Mouse (Mus musculus) forebrain, embryonic 12.5 days (tissue): Measurements from ENCODE around the gene Aak1. TPM values are rescaled to one million over a fixed set of nuclear protein-coding genes. Genes with fewer than 3 reads are reported as not detected.

Experiments used
- ATAC-seq: fragments of 200-750 bp; cut with Nextera tagmentation; 2 replicates; pipeline ENCODE4 v1.8.0; 2017; ENCODE audit warnings: moderate TSS enrichment; ENCODE audit not compliant: low FRiP score
- H3K27ac ChIP-seq: fragments of 300-500 bp; sonication (generic); 2 replicates; pipeline ENCODE4 v1.5.1; 2016; ENCODE audit warnings: mild to moderate bottlenecking
- H3K27me3 ChIP-seq: fragments of 300-500 bp; sonication (generic); 2 replicates; pipeline ENCODE4 v1.6.1; 2016; ENCODE audit warnings: mild to moderate bottlenecking
- H3K36me3 ChIP-seq: fragments of 300-500 bp; sonication (generic); replicated peaks from 2 replicates; pipeline ENCODE4 v1.6.1; 2016; ENCODE audit warnings: mild to moderate bottlenecking
- H3K4me1 ChIP-seq: fragments of 300-500 bp; sonication (generic); 2 replicates; pipeline ENCODE4 v1.6.1; 2016
- H3K4me2 ChIP-seq: fragments of 300-500 bp; sonication (generic); 2 replicates; pipeline ENCODE4 v1.6.1; 2016; ENCODE audit warnings: mild to moderate bottlenecking, moderate library complexity
- H3K4me3 ChIP-seq: fragments of 300-500 bp; sonication (generic); replicated peaks from 2 replicates; pipeline ENCODE4 v1.5.1; 2016; ENCODE audit warnings: mild to moderate bottlenecking
- H3K9ac ChIP-seq: fragments of 300-500 bp; sonication (generic); 2 replicates; pipeline ENCODE4 v1.6.1; 2016; ENCODE audit warnings: mild to moderate bottlenecking
- H3K9me3 ChIP-seq: fragments of 300-500 bp; sonication (generic); 2 replicates; pipeline ENCODE4 v1.6.1; 2016
- WGBS: fragments of 180-500 bp; shearing (Covaris S2); methylation state at CpG from one replicate; pipeline ENCODE4 v1.1.7; 2016; 5-methylcytosine and 5-hydroxymethylcytosine counted together
- polyA plus RNA-seq: library from polyadenylated mRNA; unstranded; fragments of >200 nt; fragmentation: Nextera tagmentation; extraction: Ambion mirVana; gene quantifications from 2 replicates; pipeline ENCODE4 v1.2.1, GENCODE M21; 2016

Aak1 gene
- polyA plus RNA-seq, 1 experiment from 2014 or later = 29.7 TPM

DNA sequence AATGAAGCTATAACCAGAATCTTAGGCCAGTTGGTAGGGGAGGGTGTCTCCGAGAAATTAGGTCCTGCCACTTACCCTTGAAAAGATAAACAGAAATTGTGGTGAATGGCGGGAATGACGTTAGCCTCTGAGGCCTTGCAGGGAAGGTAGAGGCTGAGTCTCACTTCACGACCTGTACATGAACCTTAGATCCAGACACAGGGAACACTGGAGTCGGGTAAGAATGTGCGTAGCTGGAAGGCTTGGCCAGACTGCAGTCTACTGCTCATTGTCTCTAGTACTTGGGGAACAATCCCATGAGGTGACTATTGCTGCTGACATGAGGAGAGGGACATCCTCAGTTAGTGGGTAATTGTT lies 129.6 kb downstream of the Aak1 start:
- Histone ChIP-seq H3K27ac (no peak overlapping the region), H3K27me3 (no peaks in the 10 kb centered on the region), H3K4me2 (no peak overlapping the region), H3K9me3 (no peaks in the 10 kb centered on the region), H3K36me3 (peaks cover 14% of the 10 kb centered on the region), H3K9ac (no peak overlapping the region), H3K4me1 (no peaks in the 10 kb centered on the region), H3K4me3 (no peak overlapping the region)
- no peak for ATAC-seq
- WGBS = 88% methylated on average over 6 of the region's 6 CpGs

DNA sequence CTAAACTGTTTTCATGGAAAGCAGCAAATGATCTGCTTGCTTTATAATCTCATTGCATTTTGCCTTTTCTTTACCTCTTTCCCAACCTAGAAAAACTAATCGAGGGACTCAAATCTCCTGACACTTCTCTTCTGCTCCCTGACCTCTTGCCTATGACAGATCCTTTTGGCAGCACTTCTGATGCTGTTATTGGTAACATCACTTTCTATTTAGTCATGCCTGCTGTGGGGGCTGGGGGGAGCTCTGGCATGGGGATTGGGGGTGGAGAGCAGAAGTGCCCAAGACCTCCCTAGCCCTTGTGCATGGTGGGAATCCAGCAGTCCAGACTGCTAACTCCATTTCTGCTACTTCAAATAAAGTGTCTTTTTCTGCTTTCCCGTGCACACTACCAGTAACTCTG lies 131.9 kb downstream of the Aak1 start:
- H3K4me1 ChIP-seq = no peaks in the 10 kb centered on the region
- H3K27me3 ChIP-seq = no peaks in the 10 kb centered on the region
- ATAC-seq = no peak
- no peak overlapping the region for H3K27ac ChIP-seq
- WGBS = 75% methylated on average over 2 of the region's 2 CpGs
- no peaks in the 10 kb centered on the region for H3K9me3 ChIP-seq
- peaks cover 9% of the 10 kb centered on the region for H3K36me3 ChIP-seq
- no peak overlapping the region for H3K9ac ChIP-seq
- no peak overlapping the region for H3K4me2 ChIP-seq
- no peak overlapping the region for H3K4me3 ChIP-seq

DNA sequence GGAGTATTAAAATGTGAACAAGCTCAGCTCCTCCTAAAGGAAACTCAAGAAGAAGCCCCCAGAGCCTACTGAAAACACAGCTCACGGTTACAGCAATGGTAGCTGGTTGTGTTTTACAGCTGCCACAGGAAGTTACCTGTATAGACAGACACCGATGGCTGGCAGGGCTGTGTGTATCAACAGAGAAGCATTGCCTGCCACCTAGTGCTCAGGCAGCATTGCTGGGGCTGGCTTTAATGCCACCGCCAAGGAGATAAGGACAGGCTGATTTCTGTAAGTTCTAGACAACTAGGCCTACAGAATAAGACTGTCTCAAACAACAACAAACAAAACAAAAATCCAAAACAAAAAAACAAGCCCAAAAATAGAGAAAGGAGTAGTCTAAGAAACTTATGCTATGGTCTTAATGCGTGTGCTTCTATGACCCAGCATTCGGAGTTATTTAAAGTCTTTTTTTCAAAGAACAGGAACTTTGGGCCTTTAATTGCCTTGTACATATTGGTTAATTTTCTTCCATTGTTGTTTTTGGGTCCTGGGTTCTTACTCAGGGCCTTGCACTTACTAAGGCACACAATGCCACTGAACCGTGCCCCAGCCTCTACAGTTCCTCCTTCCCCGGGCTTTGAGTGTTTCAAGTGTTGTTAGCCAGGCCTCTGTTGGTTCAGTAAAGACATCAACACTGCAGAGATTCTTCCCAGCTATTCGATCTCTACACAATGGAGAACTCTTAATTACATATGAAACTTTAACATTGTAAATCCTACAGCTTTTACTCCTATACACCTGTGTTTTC lies 136.2 kb downstream of the Aak1 start:
- H3K9ac ChIP-seq = no peak overlapping the region

DNA sequence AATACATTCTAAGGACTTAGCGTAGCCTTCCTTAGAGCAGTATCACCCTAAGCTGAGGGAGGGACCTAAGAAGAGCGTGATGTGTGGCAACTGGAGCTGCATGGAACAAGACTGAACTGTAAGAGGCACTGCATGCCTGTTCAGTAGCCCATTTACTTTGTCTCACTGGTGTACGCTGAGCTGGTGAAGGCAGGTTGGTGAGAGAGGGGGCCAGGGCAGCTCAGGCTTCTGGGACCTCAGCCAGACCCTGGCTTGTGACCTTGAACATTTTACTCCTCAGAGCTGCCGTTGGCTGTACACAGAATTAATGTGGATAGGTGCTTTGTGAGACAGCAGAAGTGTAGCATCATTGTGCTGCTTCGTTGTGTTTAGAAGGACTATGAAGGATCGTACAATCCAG lies 140.3 kb downstream of the Aak1 start:
- H3K4me1 ChIP-seq = no peaks in the 10 kb centered on the region
- H3K36me3 ChIP-seq = peaks cover 10% of the 10 kb centered on the region; the same call in 1 of the 2 replicates
- no peaks in the 10 kb centered on the region for H3K27me3 ChIP-seq
- 88% methylated on average over 6 of the region's 6 CpGs for whole genome bisulfite sequencing
- no peaks in the 10 kb centered on the region for H3K9me3 ChIP-seq
- no peak for ATAC-seq
- no peak overlapping the region for H3K9ac ChIP-seq
- no peak overlapping the region for H3K27ac ChIP-seq
- no peak overlapping the region for H3K4me2 ChIP-seq
- H3K4me3 ChIP-seq = no peak overlapping the region

More for the DNA sequence above, 136.2 kb downstream of the Aak1 start:
- no peak overlapping the region for H3K4me3 ChIP-seq
- no peaks in the 10 kb centered on the region for H3K4me1 ChIP-seq
- H3K4me2 ChIP-seq = no peak overlapping the region
- H3K27me3 ChIP-seq = no peaks in the 10 kb centered on the region
- no peak overlapping the region for H3K27ac ChIP-seq
- 87% methylated on average over 8 of the region's 8 CpGs for WGBS
- peaks cover 14% of the 10 kb centered on the region; the same call in 1 of the 2 replicates for H3K36me3 ChIP-seq
- no peak for ATAC-seq
- H3K9me3 ChIP-seq = no peaks in the 10 kb centered on the region

DNA sequence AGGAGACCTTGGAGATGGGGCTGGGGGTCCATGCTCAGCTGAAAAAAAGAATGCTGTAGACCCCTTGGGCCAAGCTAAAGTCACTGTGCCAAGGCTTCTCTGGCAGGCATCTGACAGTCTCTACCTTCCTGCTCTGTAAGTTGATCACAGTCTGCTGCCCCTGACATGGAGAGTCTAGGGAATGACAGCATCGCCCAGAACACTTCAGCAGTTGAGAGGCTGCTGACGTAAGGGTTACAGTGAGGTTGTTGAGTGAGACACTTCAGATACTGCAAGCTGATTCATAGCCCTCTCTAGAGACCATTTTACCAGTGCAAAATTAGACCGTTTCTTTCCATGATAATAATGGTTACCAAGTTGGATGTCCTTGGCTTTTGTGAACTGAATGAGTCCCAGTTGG lies 141.7 kb downstream of the Aak1 start:
- 93% methylated on average over 3 of the region's 3 CpGs for WGBS

DNA sequence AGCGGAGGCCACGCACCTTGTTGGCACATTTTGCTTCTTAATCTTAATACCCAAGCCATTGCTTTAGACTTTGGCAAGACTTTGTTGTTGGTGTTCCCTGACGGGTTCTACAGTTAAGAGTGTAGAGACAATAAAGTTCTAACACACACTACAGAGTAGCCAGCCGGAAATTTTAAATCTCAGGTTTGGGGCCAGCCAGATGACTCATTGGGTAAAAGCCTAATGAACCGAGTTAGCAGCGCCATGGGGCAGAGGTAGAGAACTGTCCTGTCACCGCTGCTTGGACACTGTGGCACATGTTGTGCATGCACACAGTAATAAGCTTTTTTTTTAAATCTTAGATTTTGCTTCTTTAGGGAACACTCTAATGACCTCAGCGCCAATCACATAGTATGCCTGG lies 143.0 kb downstream of the Aak1 start:
- no peaks in the 10 kb centered on the region for H3K27me3 ChIP-seq
- H3K36me3 ChIP-seq = peaks cover 22% of the 10 kb centered on the region
- H3K9ac ChIP-seq = no peak overlapping the region
- no peak overlapping the region for H3K4me3 ChIP-seq
- WGBS = 92% methylated on average over 8 of the region's 8 CpGs
- H3K27ac ChIP-seq = no peak overlapping the region
- H3K4me2 ChIP-seq = no peak overlapping the region
- ATAC-seq = no peak
- H3K4me1 ChIP-seq = no peaks in the 10 kb centered on the region
- H3K9me3 ChIP-seq = no peaks in the 10 kb centered on the region

More for the DNA sequence above, 141.7 kb downstream of the Aak1 start:
- Histone ChIP-seq H3K4me1 (no peaks in the 10 kb centered on the region), H3K4me2 (no peak overlapping the region), H3K27ac (no peak overlapping the region), H3K36me3 (peaks cover 19% of the 10 kb centered on the region), H3K9ac (no peak overlapping the region), H3K27me3 (no peaks in the 10 kb centered on the region), H3K9me3 (no peaks in the 10 kb centered on the region), H3K4me3 (no peak overlapping the region)
- ATAC-seq = no peak

DNA sequence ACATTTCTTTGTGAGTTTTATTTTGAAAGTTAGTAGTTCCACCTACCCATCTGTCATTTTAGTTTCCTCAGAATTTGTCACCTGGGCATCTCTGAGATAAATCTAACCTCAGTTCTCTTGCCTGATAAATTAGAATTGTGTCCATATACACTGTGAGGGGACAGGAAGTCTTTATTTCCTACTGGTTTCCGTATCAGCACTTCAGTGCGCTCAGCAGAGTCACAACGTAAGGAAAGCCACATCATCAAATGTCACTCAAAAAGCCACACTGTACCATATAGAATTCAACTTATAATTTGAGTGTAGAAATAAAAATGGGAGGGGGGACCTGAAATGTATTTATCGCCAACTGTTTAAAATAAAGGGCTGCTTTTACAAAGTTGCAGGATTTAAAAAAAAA lies 144.9 kb downstream of the Aak1 start:
- Histone ChIP-seq H3K9ac (no peak overlapping the region), H3K27ac (no peak overlapping the region), H3K4me3 (no peak overlapping the region), H3K27me3 (no peaks in the 10 kb centered on the region), H3K36me3 (peaks cover 23% of the 10 kb centered on the region), H3K4me1 (no peaks in the 10 kb centered on the region), H3K4me2 (no peak overlapping the region), H3K9me3 (no peaks in the 10 kb centered on the region)
- WGBS = 97% methylated on average over 4 of the region's 4 CpGs
- no peak for ATAC-seq

DNA sequence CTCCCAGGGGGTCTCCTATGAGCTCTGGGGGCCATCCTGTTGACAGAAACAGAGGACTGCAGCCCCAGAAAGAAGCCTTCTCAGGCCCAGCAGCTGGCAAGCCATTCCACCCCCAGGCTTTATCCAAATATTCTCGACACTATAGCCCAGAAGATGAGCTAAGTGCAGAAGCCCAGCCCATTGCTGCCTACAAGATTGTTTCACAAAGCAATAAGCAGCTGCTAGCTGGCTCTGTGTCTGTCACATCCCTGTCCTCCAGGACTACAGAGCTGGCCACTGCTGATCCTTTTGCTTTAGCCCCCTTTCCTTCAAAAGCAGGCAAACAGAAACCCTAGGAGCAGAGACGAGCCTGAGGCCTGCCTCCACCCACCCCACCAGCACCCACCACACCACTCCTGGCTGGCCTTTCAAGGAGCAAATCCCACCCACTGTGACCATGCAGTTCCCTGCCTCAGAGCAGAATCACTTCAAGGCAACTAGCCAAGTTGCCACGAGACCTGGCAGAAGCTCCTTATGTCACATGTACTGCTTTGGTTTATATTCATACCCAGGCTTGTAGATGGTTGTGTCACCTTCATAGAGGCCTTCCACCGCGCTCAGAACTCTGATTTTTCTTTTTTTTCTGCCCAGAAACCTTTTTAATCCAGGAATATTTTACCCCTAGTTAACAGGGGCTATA lies 147.5 kb downstream of the Aak1 start:
- Histone ChIP-seq H3K4me1 (no peaks in the 10 kb centered on the region), H3K36me3 (peaks cover 23% of the 10 kb centered on the region), H3K27me3 (no peaks in the 10 kb centered on the region), H3K4me3 (no peak overlapping the region), H3K9ac (no peak overlapping the region), H3K4me2 (no peak overlapping the region), H3K27ac (no peak overlapping the region), H3K9me3 (no peaks in the 10 kb centered on the region)
- 88% methylated on average over 5 of the region's 5 CpGs for WGBS
- ATAC-seq = no peak

DNA sequence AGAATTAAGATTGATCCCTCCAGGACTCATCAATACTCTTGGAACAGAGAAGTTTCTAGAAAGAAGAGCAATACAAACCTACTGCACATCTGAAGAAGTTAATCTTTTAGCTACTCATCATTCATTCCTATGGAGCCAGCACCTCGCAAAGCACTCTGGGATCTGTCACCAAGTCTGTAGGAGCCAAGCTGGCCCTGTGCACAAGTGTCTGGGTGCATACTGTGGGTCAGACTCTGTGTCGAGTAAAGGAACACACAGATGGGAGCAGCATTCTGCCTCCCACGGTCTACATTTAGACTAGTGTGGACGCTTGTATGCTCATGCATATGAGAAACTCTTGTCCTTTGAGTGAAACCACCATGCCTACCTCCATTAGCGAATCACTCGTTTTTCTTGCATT lies 148.0 kb downstream of the Aak1 start:
- H3K4me2 ChIP-seq = no peak overlapping the region
- H3K9ac ChIP-seq = no peak overlapping the region
- H3K4me3 ChIP-seq = no peak overlapping the region
- no peaks in the 10 kb centered on the region for H3K27me3 ChIP-seq
- no peaks in the 10 kb centered on the region for H3K4me1 ChIP-seq
- no peak overlapping the region for H3K27ac ChIP-seq
- no peaks in the 10 kb centered on the region for H3K9me3 ChIP-seq
- WGBS = 93% methylated on average over 6 of the region's 6 CpGs
- no peak for ATAC-seq
- H3K36me3 ChIP-seq = peaks cover 23% of the 10 kb centered on the region

DNA sequence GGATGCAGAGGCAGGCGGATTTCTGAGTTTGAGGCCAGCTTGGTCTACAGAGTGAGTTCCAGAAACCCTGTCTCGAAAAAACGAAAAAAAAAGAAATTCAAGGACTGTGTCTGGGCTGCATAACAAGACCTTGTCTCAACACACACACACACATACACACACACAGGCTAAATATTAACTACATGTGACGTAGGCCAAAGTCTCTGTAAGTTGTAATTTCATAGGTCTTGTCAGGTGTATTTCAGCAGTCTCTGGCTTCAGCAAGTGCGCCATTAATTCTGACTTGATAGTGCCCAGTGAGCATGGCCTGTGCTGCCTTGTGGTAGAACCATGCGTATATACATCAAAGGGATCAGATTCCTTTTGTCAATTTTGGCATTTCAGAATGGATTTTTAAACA lies 152.7 kb downstream of the Aak1 start:
- no peak for ATAC-seq
- WGBS = 90% methylated on average over 6 of the region's 6 CpGs
- H3K9ac ChIP-seq = no peak overlapping the region

DNA sequence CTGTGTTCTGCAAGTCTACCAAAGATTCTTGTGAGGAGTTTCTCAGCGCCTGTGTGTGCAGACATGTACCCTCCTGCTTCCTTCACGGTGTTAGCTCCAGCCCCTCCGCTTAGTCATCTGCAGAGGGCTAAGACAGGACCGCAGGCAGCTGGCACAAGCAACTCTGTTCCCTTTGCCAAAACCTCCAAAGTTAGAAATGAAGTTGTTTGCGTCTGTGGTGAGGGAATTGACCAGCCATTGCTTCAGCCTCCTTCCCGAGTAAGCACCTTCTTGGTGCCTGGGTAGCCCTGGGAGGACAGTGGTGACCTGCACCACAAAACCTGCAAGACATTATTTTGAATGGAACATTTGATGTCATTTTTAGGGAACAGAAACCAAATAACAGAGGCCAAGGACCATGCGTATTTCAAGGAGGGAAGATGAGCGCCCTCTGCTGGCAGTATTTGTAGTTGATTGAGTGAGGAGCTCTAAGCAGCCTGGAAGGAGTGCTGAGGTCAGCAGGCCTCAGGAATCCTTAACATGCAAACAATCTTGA lies 153.3 kb downstream of the Aak1 start:
- Histone ChIP-seq H3K4me1 (no peaks in the 10 kb centered on the region), H3K27ac (no peak overlapping the region), H3K4me3 (no peak overlapping the region), H3K4me2 (no peak overlapping the region), H3K9ac (no peak overlapping the region), H3K9me3 (no peaks in the 10 kb centered on the region), H3K36me3 (peaks cover under 1% of the 10 kb centered on the region), H3K27me3 (no peaks in the 10 kb centered on the region)
- ATAC-seq = no peak
- WGBS = 50% methylated on average over 8 of the region's 8 CpGs

More for the DNA sequence above, 152.7 kb downstream of the Aak1 start:
- Histone ChIP-seq H3K9me3 (no peaks in the 10 kb centered on the region), H3K27me3 (no peaks in the 10 kb centered on the region), H3K4me2 (no peak overlapping the region), H3K36me3 (peaks cover 6% of the 10 kb centered on the region), H3K4me3 (no peak overlapping the region), H3K4me1 (no peaks in the 10 kb centered on the region), H3K27ac (no peak overlapping the region)

DNA sequence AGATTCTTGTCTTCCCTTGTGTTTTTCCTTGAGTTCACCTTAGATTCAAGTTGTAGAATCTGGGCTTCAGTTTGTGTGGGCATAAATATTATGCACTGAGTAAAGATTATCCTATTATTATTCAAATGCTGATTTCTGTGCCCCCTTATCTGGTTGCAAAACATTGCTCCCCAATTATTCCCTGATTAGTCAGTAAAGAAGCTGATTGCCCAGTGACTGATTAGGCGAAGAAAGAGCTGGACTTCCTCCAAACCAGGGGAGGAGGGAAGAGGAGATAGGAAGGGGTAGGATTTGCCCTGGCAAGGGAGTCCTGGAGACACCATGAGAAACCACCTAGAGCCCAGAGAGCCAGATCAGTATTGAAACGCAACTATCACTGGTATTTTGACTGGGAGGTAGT lies 154.8 kb downstream of the Aak1 start:
- Histone ChIP-seq H3K9me3 (no peaks in the 10 kb centered on the region), H3K27me3 (no peaks in the 10 kb centered on the region), H3K36me3 (no peaks in the 10 kb centered on the region), H3K4me3 (no peak overlapping the region), H3K4me2 (no peak overlapping the region), H3K9ac (no peak overlapping the region), H3K27ac (no peak overlapping the region), H3K4me1 (no peaks in the 10 kb centered on the region; the same call in 1 of the 2 replicates)
- WGBS = 70% methylated on average over 2 of the region's 2 CpGs
- ATAC-seq = no peak

DNA sequence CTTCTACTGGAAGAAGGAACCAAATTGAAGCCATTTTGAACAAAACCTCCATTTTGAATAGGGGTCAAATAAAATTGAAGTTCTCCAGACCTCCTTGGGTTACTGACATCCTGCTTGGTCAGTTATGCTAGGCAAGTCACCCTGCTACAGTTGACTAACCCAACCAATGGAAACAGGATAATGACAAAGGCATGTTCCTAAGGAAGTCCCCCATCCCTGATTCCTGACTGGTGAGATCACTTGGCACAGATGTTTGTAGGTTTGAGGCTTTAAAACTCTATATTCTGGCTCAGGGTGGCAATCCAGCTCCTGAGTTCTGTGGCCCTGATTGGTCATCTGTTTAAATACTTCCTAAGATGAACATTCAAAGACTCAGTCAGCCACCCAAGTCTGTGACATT lies 156.3 kb downstream of the Aak1 start:
- H3K9me3 ChIP-seq = no peaks in the 10 kb centered on the region
- no peak overlapping the region for H3K9ac ChIP-seq
- no peak overlapping the region for H3K4me2 ChIP-seq
- no peak overlapping the region for H3K4me3 ChIP-seq
- H3K36me3 ChIP-seq = no peaks in the 10 kb centered on the region
- H3K27me3 ChIP-seq = no peaks in the 10 kb centered on the region
- no peak overlapping the region for H3K27ac ChIP-seq
- no peak for ATAC-seq
- H3K4me1 ChIP-seq = peaks cover 5% of the 10 kb centered on the region
